Mouse (Mus musculus) liver, embryonic 14.5 days (tissue): Measurements from ENCODE around the gene Kif1a.

Source experiments
- CTCF ChIP-seq: IDR thresholded peaks from 2 replicates; pipeline ENCODE4 v1.5.1; 2016; ENCODE audit warnings: antibody characterized with exemption, low read depth, control low read depth
- EP300 ChIP-seq: IDR thresholded peaks from 2 replicates; pipeline ENCODE4 v1.6.1; 2016; ENCODE audit warnings: antibody characterized with exemption, low read depth

- TF ChIP-seq EP300, result no peak
- no peak for TF ChIP-seq CTCF
Measured at GRCm38 (mm10) chr1:93015136-93015535, 86.6 kb downstream of the Kif1a start.
